Mouse (Mus musculus) heart, embryonic 13.5 days (tissue): ENCODE results near the gene Tnip3. TPM values are rescaled to one million over a fixed set of nuclear protein-coding genes. Genes with fewer than 3 reads are reported as not detected.

Experiments used
- ATAC-seq: fragments of 200-750 bp; cut with Nextera tagmentation; 2 replicates; pipeline ENCODE4 v1.8.0; 2017; ENCODE audit warnings: moderate TSS enrichment; ENCODE audit not compliant: insufficient number of reproducible peaks, low FRiP score, low TSS enrichment; ENCODE audit errors: extremely low read depth
- H3K27ac ChIP-seq: fragments of 300-500 bp; sonication (generic); replicated peaks from 2 replicates; pipeline ENCODE4 v1.5.1; 2015; ENCODE audit warnings: moderate library complexity, mild to moderate bottlenecking, inconsistent platforms
- H3K27me3 ChIP-seq: fragments of 300-500 bp; sonication (generic); replicated peaks from 2 replicates; pipeline ENCODE4 v1.6.1; 2015; ENCODE audit warnings: mild to moderate bottlenecking, inconsistent platforms
- H3K36me3 ChIP-seq: fragments of 300-500 bp; sonication (generic); 2 replicates; pipeline ENCODE4 v1.6.1; 2015; ENCODE audit warnings: mild to moderate bottlenecking, inconsistent platforms
- H3K4me1 ChIP-seq: fragments of 300-500 bp; sonication (generic); 2 replicates; pipeline ENCODE4 v1.6.1; 2015; ENCODE audit warnings: inconsistent platforms
- H3K4me2 ChIP-seq: fragments of 300-500 bp; sonication (generic); 2 replicates; pipeline ENCODE4 v1.6.1; 2015; ENCODE audit warnings: inconsistent platforms, mild to moderate bottlenecking, moderate library complexity
- H3K4me3 ChIP-seq: fragments of 300-500 bp; sonication (generic); 2 replicates; pipeline ENCODE4 v1.5.1; 2015; ENCODE audit warnings: moderate library complexity, mild to moderate bottlenecking, inconsistent platforms
- H3K9ac ChIP-seq: fragments of 300-500 bp; sonication (generic); 2 replicates; pipeline ENCODE4 v1.6.1; 2015; ENCODE audit warnings: inconsistent platforms, mild to moderate bottlenecking, moderate library complexity
- H3K9me3 ChIP-seq: fragments of 300-500 bp; sonication (generic); 2 replicates; pipeline ENCODE4 v1.6.1; 2016; ENCODE audit warnings: inconsistent platforms
- WGBS: fragments of 180-500 bp; shearing (Covaris S2); methylation state at CpG from one replicate; pipeline ENCODE4 v1.1.7; 2015; ENCODE audit warnings: mixed read lengths; 5-methylcytosine and 5-hydroxymethylcytosine counted together
- polyA plus RNA-seq: library from polyadenylated mRNA; unstranded; fragments of >200 nt; fragmentation: Nextera tagmentation; extraction: Ambion mirVana; gene quantifications from 2 replicates; pipeline ENCODE4 v1.2.1, GENCODE M21; 2015

Gene Tnip3
- polyA plus RNA-seq, 1 experiment from 2014 or later: 0.78 TPM

GRCm38 (mm10) chr6:65538921-65539320 lies 13.8 kb downstream of the Tnip3 start:
- Histone ChIP-seq H3K9me3 (no peaks in the 10 kb centered on the region), H3K27ac (no peak overlapping the region)
- 49% methylated on average over 3 of the region's 3 CpGs for WGBS

GRCm38 (mm10) chr6:65540138-65540537 lies 15.0 kb downstream of the Tnip3 start:
- Histone ChIP-seq H3K27ac (no peak overlapping the region), H3K36me3 (no peaks in the 10 kb centered on the region), H3K4me2 (no peak overlapping the region), H3K4me3 (no peak overlapping the region), H3K27me3 (no peaks in the 10 kb centered on the region), H3K9me3 (no peaks in the 10 kb centered on the region), H3K9ac (no peak overlapping the region), H3K4me1 (peaks cover 17% of the 10 kb centered on the region)
- no peak for ATAC-seq
- WGBS: 63% methylated on average over 2 of the region's 2 CpGs

More at GRCm38 (mm10) chr6:65538921-65539320, 13.8 kb downstream of the Tnip3 start:
- Histone ChIP-seq H3K27me3 (no peaks in the 10 kb centered on the region), H3K4me3 (no peak overlapping the region), H3K4me2 (no peak overlapping the region), H3K9ac (no peak overlapping the region), H3K4me1 (peaks cover 11% of the 10 kb centered on the region), H3K36me3 (no peaks in the 10 kb centered on the region)
- ATAC-seq: no peak

GRCm38 (mm10) chr6:65541094-65541493 lies 16.0 kb downstream of the Tnip3 start:
- Histone ChIP-seq H3K4me2 (no peak overlapping the region), H3K36me3 (no peaks in the 10 kb centered on the region), H3K27me3 (no peaks in the 10 kb centered on the region), H3K9me3 (no peaks in the 10 kb centered on the region), H3K27ac (no peak overlapping the region), H3K4me3 (no peak overlapping the region), H3K4me1 (peaks cover 17% of the 10 kb centered on the region), H3K9ac (no peak overlapping the region)
- ATAC-seq: no peak
- 39% methylated on average over 3 of the region's 3 CpGs for WGBS

GRCm38 (mm10) chr6:65542391-65542790 lies 17.3 kb downstream of the Tnip3 start:
- Histone ChIP-seq H3K27ac (no peak overlapping the region), H3K4me3 (no peak overlapping the region), H3K4me2 (no peak overlapping the region), H3K9ac (no peak overlapping the region), H3K4me1 (peaks cover 17% of the 10 kb centered on the region), H3K36me3 (no peaks in the 10 kb centered on the region), H3K27me3 (no peaks in the 10 kb centered on the region), H3K9me3 (no peaks in the 10 kb centered on the region)
- 41% methylated on average over 3 of the region's 3 CpGs for WGBS
- ATAC-seq: no peak

GRCm38 (mm10) chr6:65542913-65543312 lies 17.8 kb downstream of the Tnip3 start:
- ATAC-seq: no peak
- Histone ChIP-seq H3K27ac (no peak overlapping the region), H3K27me3 (no peaks in the 10 kb centered on the region), H3K9ac (no peak overlapping the region), H3K36me3 (no peaks in the 10 kb centered on the region), H3K4me2 (no peak overlapping the region), H3K9me3 (no peaks in the 10 kb centered on the region), H3K4me1 (peaks cover 14% of the 10 kb centered on the region), H3K4me3 (no peak overlapping the region)
- WGBS: 61% methylated on average over 1 of the region's 1 CpGs

GRCm38 (mm10) chr6:65563887-65564656 lies 39.0 kb downstream of the Tnip3 start:
- no peak overlapping the region for H3K27ac ChIP-seq
- WGBS: 64% methylated on average over 3 of the region's 3 CpGs
- peaks cover 4% of the 10 kb centered on the region; the same call in 1 of the 2 replicates for H3K4me1 ChIP-seq
- no peak overlapping the region for H3K4me2 ChIP-seq
- no peak overlapping the region for H3K9ac ChIP-seq
- H3K27me3 ChIP-seq: no peaks in the 10 kb centered on the region
- H3K36me3 ChIP-seq: no peaks in the 10 kb centered on the region
- no peak overlapping the region for H3K4me3 ChIP-seq
- no peak for ATAC-seq
- H3K9me3 ChIP-seq: no peaks in the 10 kb centered on the region

- ATAC-seq: no peak
- WGBS: 49% methylated on average over 2 of the region's 2 CpGs
Observed at GRCm38 (mm10) chr6:65564657-65565039, 39.5 kb downstream of the Tnip3 start.

GRCm38 (mm10) chr6:65569741-65570140 lies 44.6 kb downstream of the Tnip3 start:
- no peak for ATAC-seq
- no peaks in the 10 kb centered on the region for H3K36me3 ChIP-seq

More at GRCm38 (mm10) chr6:65564657-65565039, 39.5 kb downstream of the Tnip3 start:
- H3K4me1 ChIP-seq: peaks cover 4% of the 10 kb centered on the region; the same call in 1 of the 2 replicates
- H3K9me3 ChIP-seq: no peaks in the 10 kb centered on the region
- H3K4me2 ChIP-seq: no peak overlapping the region
- H3K9ac ChIP-seq: no peak overlapping the region
- no peaks in the 10 kb centered on the region for H3K27me3 ChIP-seq
- H3K36me3 ChIP-seq: no peaks in the 10 kb centered on the region
- no peak overlapping the region for H3K4me3 ChIP-seq
- H3K27ac ChIP-seq: no peak overlapping the region

GRCm38 (mm10) chr6:65578151-65578973 lies 53.2 kb downstream of the Tnip3 start:
- H3K4me2 ChIP-seq: peak overlapping the region; percentile 24
- H3K4me3 ChIP-seq: no peak overlapping the region
- no peaks in the 10 kb centered on the region for H3K36me3 ChIP-seq
- H3K4me1 ChIP-seq: peaks cover 28% of the 10 kb centered on the region
- H3K9me3 ChIP-seq: no peaks in the 10 kb centered on the region
- H3K27ac ChIP-seq: peak overlapping the region; percentile 82
- WGBS: 37% methylated on average over 8 of the region's 8 CpGs
- peak overlapping the region; percentile 16; the same call in 1 of the 2 replicates for H3K9ac ChIP-seq
- H3K27me3 ChIP-seq: no peaks in the 10 kb centered on the region
- no peak for ATAC-seq

More at GRCm38 (mm10) chr6:65569741-65570140, 44.6 kb downstream of the Tnip3 start:
- Histone ChIP-seq H3K27ac (no peak overlapping the region), H3K4me3 (no peak overlapping the region), H3K4me1 (peaks cover 13% of the 10 kb centered on the region), H3K27me3 (no peaks in the 10 kb centered on the region), H3K9ac (no peak overlapping the region), H3K4me2 (no peak overlapping the region), H3K9me3 (no peaks in the 10 kb centered on the region)
- WGBS: 28% methylated on average over 8 of the region's 8 CpGs

GRCm38 (mm10) chr6:65583029-65583428 lies 57.9 kb downstream of the Tnip3 start:
- no peaks in the 10 kb centered on the region for H3K9me3 ChIP-seq
- H3K27me3 ChIP-seq: no peaks in the 10 kb centered on the region
- H3K36me3 ChIP-seq: no peaks in the 10 kb centered on the region
- H3K4me3 ChIP-seq: no peak overlapping the region
- H3K4me1 ChIP-seq: peaks cover 44% of the 10 kb centered on the region
- H3K9ac ChIP-seq: no peak overlapping the region
- ATAC-seq: no peak
- no peak overlapping the region for H3K4me2 ChIP-seq
- WGBS: 61% methylated on average over 4 of the region's 4 CpGs
- H3K27ac ChIP-seq: no peak overlapping the region

- Histone ChIP-seq H3K27me3 (no peaks in the 10 kb centered on the region), H3K4me3 (peak overlapping the region; percentile 21; the same call in 1 of the 2 replicates), H3K4me2 (peak overlapping the region; percentile 48), H3K4me1 (peaks cover 35% of the 10 kb centered on the region), H3K9me3 (no peaks in the 10 kb centered on the region), H3K27ac (peak overlapping the region; percentile 91), H3K36me3 (no peaks in the 10 kb centered on the region), H3K9ac (no peak overlapping the region)
- ATAC-seq: no peak
- 9% methylated on average over 4 of the region's 4 CpGs for WGBS
Observed at GRCm38 (mm10) chr6:65584870-65585332, 59.8 kb downstream of the Tnip3 start.
